Mouse (Mus musculus): ENCODE measurements around the gene Trpm2. TPM values are rescaled to one million over a fixed set of nuclear protein-coding genes. Genes with fewer than 3 reads are reported as not detected.
"Not testable (repeated sequence)": the region's sequence is repeated elsewhere in the genome, so short reads cannot be mapped to it uniquely, and the experiment has no call there.

The Trpm2 gene
- total RNA-seq, 4 experiments from 2014 or later: 0.07 to 0.20 TPM; not detected in 2

DNA sequence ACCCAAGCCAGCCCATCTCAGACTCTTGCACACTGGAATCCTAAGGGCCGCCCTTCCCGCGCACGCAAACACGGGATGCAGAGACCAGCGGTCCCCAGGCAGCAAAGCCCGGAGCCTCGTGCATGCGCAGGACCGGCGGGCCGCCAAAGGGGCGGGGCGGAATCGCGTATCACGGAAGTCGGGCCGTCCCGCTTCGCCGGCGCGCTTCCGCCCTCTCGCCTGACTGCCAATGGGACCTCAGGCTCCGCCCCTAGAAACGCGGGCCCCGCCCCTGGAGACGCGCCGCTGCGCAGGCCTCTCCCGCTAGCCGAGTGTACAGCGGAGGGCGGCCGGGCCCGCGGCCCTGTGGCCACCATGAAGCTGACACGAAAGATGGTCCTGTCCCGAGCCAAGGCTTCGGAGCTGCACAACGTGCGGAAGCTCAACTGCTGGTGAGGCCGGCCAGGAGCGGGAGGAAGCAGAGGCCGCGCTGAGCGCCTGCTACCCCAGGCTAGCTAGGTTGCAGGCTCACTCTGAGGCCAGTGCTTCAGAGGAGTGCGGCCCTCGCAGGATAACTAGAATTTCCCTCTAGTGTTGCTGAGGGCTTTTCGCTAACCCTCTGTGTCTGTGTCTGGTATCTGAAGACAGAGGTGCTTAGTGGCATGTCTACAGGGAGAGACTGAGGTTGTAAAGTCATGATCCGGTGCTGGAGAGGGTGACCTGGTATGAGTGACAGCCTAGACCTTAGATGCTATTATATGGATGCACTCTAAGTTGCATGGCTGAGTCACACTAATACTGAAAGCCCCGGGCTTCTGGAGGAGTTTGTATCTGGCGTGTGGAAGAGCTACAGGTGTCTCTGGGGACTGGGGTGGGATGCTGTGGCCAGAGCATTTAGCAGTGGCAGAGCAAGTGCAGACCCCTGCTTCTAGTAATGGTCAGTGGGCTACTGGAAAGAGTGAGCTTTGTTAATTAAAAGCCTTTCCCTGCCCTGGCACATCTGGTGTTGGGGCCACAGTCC is 8.3 kb upstream of the Trpm2 start, which contains the start of gene 1810043G02Rik:
1810043G02Rik (plus strand) TSS at position 174 of the 1,000 bp plus-strand sequence.
- DNase-seq (ENCODE audit: low spot score in 2 of 2): peak; percentile 99 to 100

DNA sequence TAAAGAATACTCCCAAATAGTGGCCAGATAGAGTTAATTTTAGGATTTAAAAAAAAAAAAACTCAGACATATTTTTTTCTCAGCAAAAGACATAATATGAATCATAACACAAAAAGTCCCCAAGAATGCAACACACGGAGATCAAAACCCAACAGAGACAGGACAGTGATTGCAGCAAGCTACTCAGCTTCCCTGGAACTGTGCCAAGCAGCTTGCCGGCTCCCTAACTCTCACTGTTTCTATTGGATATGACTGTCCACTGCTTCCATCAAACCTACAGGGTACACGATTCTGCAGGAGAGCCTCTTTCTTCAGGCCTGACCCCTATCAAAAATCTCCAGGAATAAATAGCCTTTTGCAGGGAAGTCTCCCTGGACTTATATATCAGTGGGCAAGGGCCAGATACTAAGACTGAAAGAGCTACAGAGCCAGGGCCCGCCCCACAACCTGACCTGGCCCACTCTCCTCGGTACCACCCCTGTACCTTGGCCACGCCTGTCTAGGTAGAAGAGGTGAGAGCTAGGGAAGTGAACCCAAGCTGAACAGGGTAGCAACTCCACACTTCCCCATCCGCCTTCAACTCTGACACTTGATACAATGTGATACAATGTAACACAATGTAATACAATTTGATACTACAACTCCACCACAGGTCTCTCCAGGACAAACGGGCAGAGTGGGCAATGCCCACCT is 6.2 kb upstream of the Trpm2 start:
- no peak for DNase-seq (ENCODE audit: low spot score in 2 of 2)

DNA sequence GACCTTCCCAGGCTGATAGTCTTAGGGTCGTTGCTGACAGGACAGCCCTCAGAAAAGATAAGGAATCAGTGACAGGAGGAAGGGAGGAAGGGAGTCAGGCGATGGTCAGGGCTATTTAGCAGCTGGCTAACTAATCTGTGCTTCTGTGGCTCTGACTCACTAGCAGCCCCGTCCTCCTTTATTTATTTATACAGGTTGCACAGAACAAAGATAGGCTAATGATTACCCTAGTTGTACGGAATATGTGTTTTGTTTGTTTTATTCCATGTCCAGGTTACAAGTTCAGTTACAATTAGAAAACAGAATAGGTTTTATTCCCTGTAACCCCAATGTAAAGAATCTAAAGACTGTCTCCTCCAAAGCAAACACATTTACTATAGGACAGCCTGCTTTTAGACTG is 5.3 kb upstream of the Trpm2 start:
- DNase-seq (ENCODE audit: low spot score in 2 of 2): no peak

DNA sequence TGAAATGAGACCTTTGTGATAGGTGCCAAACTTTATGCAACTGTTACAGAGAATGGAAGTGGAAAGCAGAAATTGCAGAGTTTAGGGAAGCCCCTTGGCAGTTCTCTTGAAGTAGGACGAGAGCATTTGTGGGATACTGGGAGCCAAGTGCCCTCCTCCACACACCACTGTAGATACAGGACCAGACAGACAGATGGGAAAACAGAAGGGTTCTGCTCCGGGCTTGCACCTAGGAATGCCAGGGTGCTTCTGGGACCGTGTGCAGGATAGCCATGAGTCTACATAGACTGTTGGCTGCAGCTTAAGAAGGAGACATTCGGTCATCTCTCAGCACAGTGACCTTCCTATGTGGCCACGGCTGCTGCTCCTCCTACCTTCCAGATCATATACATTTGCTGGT is 4.4 kb upstream of the Trpm2 start:
- DNase-seq (ENCODE audit: low spot score in 2 of 2): no peak

- DNase-seq (ENCODE audit: low spot score in 2 of 2): no peak
Observed at GRCm38 (mm10) chr10:77974323-77974722, 4.0 kb upstream of the Trpm2 start.

DNA sequence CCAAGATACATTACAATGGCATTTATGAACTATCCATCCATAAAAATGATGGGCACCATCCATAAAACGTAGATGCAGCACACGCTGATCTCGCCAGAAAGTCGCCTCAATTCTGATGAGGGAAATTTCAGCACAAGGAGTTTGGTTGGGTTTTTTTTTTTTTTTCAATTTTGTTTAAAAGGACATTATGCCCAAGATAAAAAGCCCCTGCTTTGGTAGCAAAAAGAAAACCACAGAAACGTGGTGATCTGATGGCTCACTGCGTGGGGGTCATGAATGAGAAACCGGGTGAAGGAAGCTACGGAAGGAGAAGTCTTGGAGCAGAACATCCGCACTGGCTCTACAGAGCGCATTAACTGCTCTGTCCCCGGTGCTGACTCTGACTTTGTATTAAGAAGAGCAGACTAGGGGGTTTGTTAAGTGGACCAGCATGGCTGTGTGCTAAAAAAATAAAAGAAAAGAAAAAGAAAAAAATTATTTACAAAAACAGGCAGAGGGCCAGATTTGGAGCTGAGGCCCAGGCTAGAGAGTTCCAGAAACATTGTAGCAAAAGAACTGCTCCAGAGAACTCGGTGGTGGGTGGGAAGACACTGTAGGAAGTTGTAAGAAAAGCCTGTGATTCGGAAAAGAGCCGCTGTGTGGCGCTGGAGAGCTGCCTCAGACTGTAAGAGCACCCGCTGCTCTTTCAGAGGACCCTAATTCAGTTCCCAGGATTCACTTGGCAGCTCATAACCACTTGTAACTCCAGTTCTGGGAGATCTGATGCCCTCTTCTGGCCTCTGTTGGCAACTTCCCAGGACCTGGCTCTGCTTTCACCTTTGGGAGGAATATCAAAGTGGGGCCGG is 1.6 kb upstream of the Trpm2 start:
- no peak for DNase-seq (ENCODE audit: low spot score in 2 of 2)

DNA sequence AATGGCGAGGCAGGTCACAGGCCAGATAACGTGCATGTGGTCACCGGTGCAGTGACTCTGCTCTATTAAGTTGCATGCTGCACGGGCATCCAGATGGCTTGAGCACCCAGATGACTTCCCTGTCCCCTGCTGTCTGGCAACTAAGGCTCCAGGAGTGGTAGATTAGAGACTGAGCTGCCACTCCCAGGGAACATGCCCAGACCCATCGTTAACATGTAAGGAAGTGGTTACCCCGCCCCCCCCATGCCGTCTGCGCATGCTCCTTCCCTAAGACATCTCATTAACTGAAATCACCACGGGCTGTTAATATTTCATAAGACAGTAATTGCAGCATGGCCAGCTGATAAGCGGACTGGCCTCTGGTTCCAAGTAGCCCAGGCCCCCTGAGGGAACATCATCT is 828 bp upstream of the Trpm2 start:
- DNase-seq (ENCODE audit: low spot score in 2 of 2): no peak

DNA sequence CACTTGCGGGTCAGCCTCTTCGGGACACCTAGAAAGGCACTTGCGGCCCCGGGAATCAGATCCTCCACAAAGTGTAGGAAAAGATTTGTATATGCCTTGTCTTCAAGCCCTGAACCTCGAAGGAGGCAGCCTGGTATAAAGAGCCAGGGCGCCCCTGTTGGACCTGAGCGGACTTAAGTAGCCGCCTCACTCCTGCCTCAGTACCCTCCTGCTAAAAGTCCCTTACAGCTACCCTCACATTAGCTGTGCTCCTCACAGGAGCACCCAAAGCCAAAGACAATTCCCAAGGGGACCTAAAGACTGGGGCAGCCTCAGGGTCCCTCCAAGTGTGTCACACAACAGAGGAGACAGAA is 414 bp downstream of the Trpm2 start:
- DNase-seq (ENCODE audit: low spot score in 2 of 2): no peak

DNA sequence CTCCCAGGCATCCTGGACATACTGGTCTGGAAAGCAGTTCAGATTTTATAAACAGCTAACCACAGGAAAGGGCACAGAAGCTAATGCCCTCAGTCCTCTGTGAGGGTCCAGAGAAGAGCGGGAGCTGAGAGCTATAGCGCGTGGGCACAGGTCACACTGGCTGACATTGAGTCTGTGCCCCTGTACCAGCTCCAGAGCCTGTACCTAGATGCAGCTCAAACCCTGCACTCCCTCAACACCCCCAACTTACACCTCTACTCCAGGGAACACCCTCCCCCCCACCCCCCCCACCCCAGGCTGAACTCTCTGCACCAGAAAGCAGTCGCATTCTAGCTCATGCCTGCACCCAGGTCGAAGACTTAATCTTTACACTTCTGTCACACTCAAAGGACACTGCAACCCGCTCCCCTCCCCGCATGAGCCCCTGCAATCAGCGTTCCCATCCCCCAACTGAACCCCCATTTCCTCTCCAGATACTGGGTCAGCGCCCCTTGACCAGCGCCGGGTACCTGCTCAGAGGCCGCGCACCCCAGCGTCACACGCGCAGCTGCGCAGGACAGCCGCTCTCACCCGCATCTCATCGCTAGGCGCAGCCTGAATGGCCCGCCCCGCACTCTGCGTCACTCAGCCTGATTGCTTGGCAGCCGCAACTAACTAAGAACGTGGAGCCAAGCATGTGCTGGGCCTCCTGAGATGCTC is 940 bp downstream of the Trpm2 start:
- no peak for DNase-seq (ENCODE audit: low spot score in 2 of 2)

- no peak for DNase-seq (ENCODE audit: low spot score in 2 of 2)
Observed at GRCm38 (mm10) chr10:77963971-77964370, 6.4 kb downstream of the Trpm2 start.

GRCm38 (mm10) chr10:77962725-77963124 is 7.6 kb downstream of the Trpm2 start:
- DNase-seq (ENCODE audit: low spot score in 2 of 2): no peak

DNA sequence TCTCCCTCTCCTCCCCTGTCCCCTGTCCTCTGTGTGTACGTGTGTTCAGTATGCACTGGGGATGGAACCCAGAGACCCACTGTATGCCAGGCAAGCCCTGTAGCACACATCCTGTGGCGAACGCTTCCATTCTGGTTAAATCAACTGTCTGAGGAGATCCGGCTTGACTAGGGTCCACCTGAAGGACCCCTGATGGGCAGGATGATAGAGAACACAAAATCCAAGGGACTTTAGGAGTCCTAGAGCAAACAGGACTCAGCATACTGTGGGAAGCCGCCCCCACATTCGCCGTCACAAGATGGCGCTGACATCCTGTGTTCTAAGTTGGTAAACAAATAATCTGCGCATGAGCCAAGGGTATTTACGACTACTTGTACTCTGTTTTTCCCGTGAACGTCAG is 19.9 kb downstream of the Trpm2 start:
- DNase-seq (ENCODE audit: low spot score in 2 of 2): not testable (repeated sequence)

- DNase-seq (ENCODE audit: low spot score in 2 of 2): no peak
Observed at GRCm38 (mm10) chr10:77939685-77940084, 30.7 kb downstream of the Trpm2 start.

- DNase-seq (ENCODE audit: low spot score in 2 of 2): no peak
Observed at GRCm38 (mm10) chr10:77927375-77927774, 43.0 kb downstream of the Trpm2 start.

DNA sequence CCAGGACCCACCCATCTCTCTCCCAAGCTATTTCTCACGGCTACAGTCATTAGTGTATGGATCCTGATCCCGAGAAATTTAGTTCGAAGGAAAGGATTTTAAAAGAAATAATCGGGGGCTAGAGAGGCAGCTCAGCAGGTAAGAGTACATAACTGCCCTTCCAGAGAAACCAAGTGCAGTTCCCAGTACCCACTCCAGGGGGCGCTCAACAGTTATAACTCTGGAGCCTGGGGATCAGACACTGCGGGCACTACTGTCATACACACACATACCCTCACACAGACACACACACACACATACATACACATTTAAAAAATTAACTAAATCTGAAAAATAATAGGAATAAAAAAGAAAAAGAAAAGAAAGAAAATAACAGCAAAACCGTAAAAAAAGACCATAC is 44.2 kb downstream of the Trpm2 start:
- no peak for DNase-seq (ENCODE audit: low spot score in 2 of 2)

DNA sequence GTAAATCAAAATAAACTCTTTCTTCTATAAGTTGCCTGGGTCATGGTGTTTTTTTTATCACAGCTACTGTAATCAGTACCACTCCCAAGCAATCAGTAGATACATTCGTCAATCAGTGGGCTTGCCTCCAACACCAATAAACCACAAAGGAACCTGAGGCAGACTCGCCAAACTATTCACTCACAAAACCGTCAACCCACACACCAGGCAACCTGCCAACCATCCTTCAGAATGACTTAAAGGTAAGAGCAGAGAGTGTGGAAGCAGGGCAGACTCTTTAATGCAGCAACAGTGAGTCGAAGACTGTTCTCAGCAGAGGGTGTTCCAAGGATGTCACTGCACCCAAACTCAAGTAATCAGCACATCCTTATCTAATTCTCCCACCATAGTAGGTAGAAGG is 47.7 kb downstream of the Trpm2 start:
- DNase-seq (ENCODE audit: low spot score in 2 of 2): no peak

GRCm38 (mm10) chr10:77921009-77921408 is 49.4 kb downstream of the Trpm2 start:
- no peak for DNase-seq (ENCODE audit: low spot score in 2 of 2)

GRCm38 (mm10) chr10:77916636-77917335 is 53.6 kb downstream of the Trpm2 start:
- peak; percentile 30 to 40 for DNase-seq (ENCODE audit: low spot score in 2 of 2)

GRCm38 (mm10) chr10:77913292-77913691 is 57.1 kb downstream of the Trpm2 start:
- no peak for DNase-seq (ENCODE audit: low spot score in 2 of 2)

DNA sequence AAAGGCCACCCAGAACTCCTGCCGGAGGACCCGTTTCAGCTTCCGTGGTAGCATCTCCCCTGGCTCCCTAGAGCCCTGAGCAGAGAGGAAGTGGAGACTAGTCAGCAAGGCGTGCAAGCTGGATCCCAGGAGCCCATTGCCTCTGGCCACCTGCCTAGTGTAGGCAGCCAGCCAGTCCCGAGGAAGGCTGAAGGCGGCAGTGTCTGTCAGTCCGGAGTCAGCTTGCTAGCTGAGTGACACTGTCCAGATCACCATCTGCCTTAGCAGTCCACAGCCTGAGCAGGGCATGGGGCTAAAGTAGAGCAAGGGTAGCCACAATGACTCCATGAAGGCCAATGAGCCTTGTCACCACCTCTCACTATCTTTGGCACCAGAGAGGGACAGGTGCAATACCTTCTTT is 57.8 kb downstream of the Trpm2 start:
- DNase-seq (ENCODE audit: low spot score in 2 of 2): peak in 1 of 2 experiments; percentile 27

Measured in gastrocnemius, adult 8-10 months (tissue).